ENCODE assay signal across 8 mouse cellular contexts in genomic region chr13:75706882-75707816, GRCm38 (mm10). TPM values are rescaled to one million over a fixed set of nuclear protein-coding genes. Genes with fewer than 3 reads are reported as not detected.
DNase-seq lines count a peak whose midpoint lies in the region; ATAC-seq lines count a peak whose summit lies in the region.

No protein-coding gene starts in this region.

- H3K36me3 ChIP-seq in hindbrain, embryonic 12.5 days, result no peaks in the 10 kb centered on the region

- peaks cover 11% of the 10 kb centered on the region for H3K4me1 ChIP-seq in hindbrain, embryonic 12.5 days

- peak overlapping the region; percentile 66 for H3K27ac ChIP-seq in hindbrain, embryonic 12.5 days

- WGBS in hindbrain, embryonic 12.5 days, result 8% methylated on average over 56 of the region's 64 CpGs

- DNase-seq in NIH3T3 (ENCODE audit: low read depth), result peak; percentile 94
- DNase-seq in cerebellum, postnatal 10 days, result peak; percentile 83 to 86
- peak; percentile 82 to 90 for DNase-seq in frontal cortex, postnatal 10 days (ENCODE audit: low spot score in 2 of 2)
- DNase-seq in layer of hippocampus, postnatal 14 days (ENCODE audit: low spot score in 2 of 2), result peak; percentile 73 to 85
- peak; percentile 95 for DNase-seq in lung, postnatal 14 days
- DNase-seq in retina, embryonic 14.5 days (ENCODE audit: low spot score), result peak; percentile 90
- DNase-seq in thymus, postnatal 4 days, result peak; percentile 93

- H3K9ac ChIP-seq in hindbrain, embryonic 12.5 days, result peak overlapping the region; percentile 74

- no peaks in the 10 kb centered on the region for H3K9me3 ChIP-seq in hindbrain, embryonic 12.5 days (replicated peaks)

- peak; percentile 100 for ATAC-seq in hindbrain, embryonic 12.5 days (ENCODE audit: low FRiP score)

- peaks cover 11% of the 10 kb centered on the region for H3K27me3 ChIP-seq in hindbrain, embryonic 12.5 days

- peak overlapping the region; percentile 77 for H3K4me2 ChIP-seq in hindbrain, embryonic 12.5 days (replicated peaks)

- peak overlapping the region; percentile 83 for H3K4me3 ChIP-seq in hindbrain, embryonic 12.5 days

RNA-seq across cellular contexts. Expression of gene Ell2, which starts 0.6 kb away (rescaled TPM):
- 7.8 and 8.4 TPM in 2 replicates for polyA plus RNA-seq in hindbrain, embryonic 12.5 days (2016; fragmentation: Nextera tagmentation; extraction: Ambion mirVana)
- total RNA-seq in layer of hippocampus, postnatal 14 days (2021), result 10 to 100 TPM; 32.6 to 32.8 TPM

Comparison
In these comparisons a context has a peak if more than half of its experiments do, and no peak if none do; other contexts are left out.
1. Peak in every context shown above with its lines: DNase-seq, ATAC-seq, H3K4me3 ChIP-seq and H3K27ac ChIP-seq.